Mouse (Mus musculus) CH12.LX (cell line): ENCODE data around the gene Ttc4. TPM values are rescaled to one million over a fixed set of nuclear protein-coding genes. Genes with fewer than 3 reads are reported as not detected.

Source experiments
- DNase-seq: peaks from one replicate; pipeline ENCODE4 v3.0.0-alpha.2; 2013; ENCODE audit errors: extremely low read depth
- H3K27ac ChIP-seq: 2 replicates; pipeline ENCODE4 v1.5.1; 2012; ENCODE audit warnings: low read depth, mild to moderate bottlenecking, control low read depth, moderate library complexity; ENCODE audit not compliant: insufficient read depth
- H3K27me3 ChIP-seq: replicated peaks from 2 replicates; pipeline ENCODE3; 2012; ENCODE audit warnings: inconsistent platforms
- H3K36me3 ChIP-seq, 2 experiments: replicated peaks in 1 of 2; 2 replicates each; pipeline versions ENCODE3 to v1.6.1; 2012; ENCODE audit warnings: inconsistent platforms in 1 of 2, low read length in 1 of 2, mild to moderate bottlenecking in 1 of 2, mixed read lengths in 1 of 2, moderate library complexity in 1 of 2; ENCODE audit not compliant: control insufficient read depth in 1 of 2, insufficient read depth in 1 of 2
- H3K4me1 ChIP-seq, 2 experiments: 2 replicates each; pipeline ENCODE4 v1.6.1; 2012; ENCODE audit warnings: inconsistent platforms in 1 of 2, moderate library complexity in 1 of 2; ENCODE audit not compliant: insufficient read depth in 2 of 2, control insufficient read depth in 1 of 2
- H3K4me2 ChIP-seq: 2 replicates; pipeline ENCODE4 v1.6.1; 2012; ENCODE audit warnings: low read depth, mild to moderate bottlenecking, control low read depth; ENCODE audit not compliant: poor library complexity, insufficient read depth, severe bottlenecking
- H3K4me3 ChIP-seq, 3 experiments: fragments of 150-350 bp in 1 of 3; sonication (generic) in 1 of 3; replicated peaks in 1 of 3; 2 replicates each; pipeline versions ENCODE3 to v1.5.1; 2011 to 2012; ENCODE audit warnings: low read depth in 2 of 3, low read length in 2 of 3, mild to moderate bottlenecking in 2 of 3, moderate library complexity in 2 of 3, control low read depth in 1 of 3, improper control_type of control experiment in 1 of 3, inconsistent platforms in 1 of 3, mixed read lengths in 1 of 3; ENCODE audit not compliant: poor library complexity in 1 of 3
- H3K79me2 ChIP-seq: replicated peaks from 2 replicates; pipeline ENCODE4 v1.6.1; 2012; ENCODE audit warnings: mild to moderate bottlenecking, moderate library complexity; ENCODE audit not compliant: control insufficient read depth, poor library complexity, insufficient read depth, severe bottlenecking; ENCODE audit errors: extremely low read depth
- H3K9ac ChIP-seq: 2 replicates; pipeline ENCODE4 v1.6.1; 2012; ENCODE audit warnings: low read depth, mild to moderate bottlenecking, control low read depth, moderate library complexity; ENCODE audit not compliant: insufficient read depth
- H3K9me3 ChIP-seq: replicated peaks from 2 replicates; pipeline ENCODE3; 2012; ENCODE audit warnings: low read length, inconsistent platforms, mixed read lengths
- BHLHE40 ChIP-seq: IDR thresholded peaks from 2 replicates; pipeline ENCODE4 v1.6.1; 2011; ENCODE audit warnings: mild to moderate bottlenecking, low read depth, low read length, improper control_type of control experiment
- CHD2 ChIP-seq: IDR thresholded peaks from 2 replicates; pipeline ENCODE4 v1.6.1; 2011; ENCODE audit warnings: low read length, improper control_type of control experiment
- E2F4 ChIP-seq: IDR thresholded peaks from 2 replicates; pipeline ENCODE4 v1.6.1; 2011; ENCODE audit warnings: low read depth, low read length, improper control_type of control experiment; ENCODE audit not compliant: insufficient replicate concordance
- ELF1 ChIP-seq: IDR thresholded peaks from 2 replicates; pipeline ENCODE4 v1.6.1; 2014; ENCODE audit warnings: low read depth, mild to moderate bottlenecking, inconsistent platforms, low read length, improper control_type of control experiment
- EP300 ChIP-seq: IDR thresholded peaks from 2 replicates; pipeline ENCODE4 v1.6.1; 2011; ENCODE audit warnings: low read length, improper control_type of control experiment
- ETS1 ChIP-seq: conservative IDR thresholded peaks from 2 replicates; pipeline ENCODE4 v1.6.1; 2012; ENCODE audit warnings: low read depth, mild to moderate bottlenecking, inconsistent platforms, low read length, improper control_type of control experiment, moderate library complexity
- GABPA ChIP-seq: IDR thresholded peaks from 2 replicates; pipeline ENCODE4 v1.6.1; 2012; ENCODE audit warnings: low read depth, low read length, improper control_type of control experiment, inconsistent platforms; ENCODE audit not compliant: insufficient replicate concordance
- HCFC1 ChIP-seq: IDR thresholded peaks from 2 replicates; pipeline ENCODE4 v1.6.1; 2012; ENCODE audit warnings: low read depth, mild to moderate bottlenecking, inconsistent platforms, low read length, improper control_type of control experiment
- JUN ChIP-seq: IDR thresholded peaks from 2 replicates; pipeline ENCODE4 v1.6.1; 2011; ENCODE audit warnings: low read depth, mild to moderate bottlenecking, low read length, improper control_type of control experiment, moderate library complexity; ENCODE audit not compliant: insufficient read depth
- JUND ChIP-seq: conservative IDR thresholded peaks from 2 replicates; pipeline ENCODE4 v1.6.1; 2011; ENCODE audit warnings: low read depth, low read length, improper control_type of control experiment
- KAT2A ChIP-seq: IDR thresholded peaks from 2 replicates; pipeline ENCODE4 v1.6.1; 2012; ENCODE audit warnings: low read length, improper control_type of control experiment, inconsistent platforms; ENCODE audit not compliant: insufficient replicate concordance
- MAFK ChIP-seq: IDR thresholded peaks from 2 replicates; pipeline ENCODE4 v1.6.1; 2011; ENCODE audit warnings: low read length, improper control_type of control experiment; ENCODE audit not compliant: insufficient replicate concordance
- MAX ChIP-seq: IDR thresholded peaks from 2 replicates; pipeline ENCODE4 v1.6.1; 2011; ENCODE audit warnings: low read length, improper control_type of control experiment
- MAZ ChIP-seq: IDR thresholded peaks from 2 replicates; pipeline ENCODE4 v1.6.1; 2012; ENCODE audit warnings: low read depth, mild to moderate bottlenecking, inconsistent platforms, low read length, improper control_type of control experiment, moderate library complexity
- MXI1 ChIP-seq: IDR thresholded peaks from 2 replicates; pipeline ENCODE4 v1.6.1; 2011; ENCODE audit warnings: mild to moderate bottlenecking, low read depth, low read length, improper control_type of control experiment
- MYC ChIP-seq: IDR thresholded peaks from 2 replicates; pipeline ENCODE4 v1.6.1; 2011; ENCODE audit warnings: low read depth, mild to moderate bottlenecking, improper control_type of control experiment, low read length
- NELFE ChIP-seq: IDR thresholded peaks from 2 replicates; pipeline ENCODE4 v1.6.1; 2011; ENCODE audit warnings: low read depth, low read length, improper control_type of control experiment
- NRF1 ChIP-seq: IDR thresholded peaks from 2 replicates; pipeline ENCODE4 v1.6.1; 2014; ENCODE audit warnings: low read depth, mild to moderate bottlenecking, inconsistent platforms, low read length, improper control_type of control experiment, moderate library complexity
- PAX5 ChIP-seq: IDR thresholded peaks from 2 replicates; pipeline ENCODE4 v1.6.1; 2012; ENCODE audit warnings: low read length, inconsistent platforms, mixed read lengths
- POLR2A ChIP-seq: IDR thresholded peaks from 2 replicates; pipeline ENCODE4 v1.6.1; 2011; ENCODE audit warnings: low read depth, mild to moderate bottlenecking, improper control_type of control experiment, low read length
- POLR2AphosphoS2 ChIP-seq: IDR thresholded peaks from 2 replicates; pipeline ENCODE4 v1.6.1; 2011; ENCODE audit warnings: low read depth, low read length, improper control_type of control experiment
- RAD21 ChIP-seq: IDR thresholded peaks from 2 replicates; pipeline ENCODE4 v1.6.1; 2011; ENCODE audit warnings: low read depth, mild to moderate bottlenecking, low read length, improper control_type of control experiment, moderate library complexity
- RCOR1 ChIP-seq: conservative IDR thresholded peaks from 2 replicates; pipeline ENCODE4 v1.6.1; 2012; ENCODE audit warnings: low read depth, mild to moderate bottlenecking, inconsistent platforms, low read length, improper control_type of control experiment
- SIN3A ChIP-seq: IDR thresholded peaks from 2 replicates; pipeline ENCODE4 v1.6.1; 2012; ENCODE audit warnings: low read length, improper control_type of control experiment, inconsistent platforms
- SMC3 ChIP-seq: IDR thresholded peaks from 2 replicates; pipeline ENCODE4 v1.6.1; 2011; ENCODE audit warnings: low read depth, low read length, improper control_type of control experiment
- TBP ChIP-seq: conservative IDR thresholded peaks from 2 replicates; pipeline ENCODE4 v1.6.1; 2011; ENCODE audit warnings: low read depth, low read length, improper control_type of control experiment
- TCF12 ChIP-seq: IDR thresholded peaks from 2 replicates; pipeline ENCODE4 v1.6.1; 2014; ENCODE audit warnings: low read depth, mild to moderate bottlenecking, inconsistent platforms, low read length, improper control_type of control experiment
- UBTF ChIP-seq: IDR thresholded peaks from 2 replicates; pipeline ENCODE4 v1.6.1; 2012; ENCODE audit warnings: low read depth, mild to moderate bottlenecking, inconsistent platforms, low read length, improper control_type of control experiment, moderate library complexity
- USF1 ChIP-seq: IDR thresholded peaks from 2 replicates; pipeline ENCODE4 v1.6.1; 2014; ENCODE audit warnings: low read depth, mild to moderate bottlenecking, inconsistent platforms, low read length, improper control_type of control experiment
- ZMIZ1 ChIP-seq: IDR thresholded peaks from 2 replicates; pipeline ENCODE4 v1.6.1; 2012; ENCODE audit warnings: low read depth, mild to moderate bottlenecking, inconsistent platforms, low read length, improper control_type of control experiment
- ZNF384 ChIP-seq: IDR thresholded peaks from 2 replicates; pipeline ENCODE4 v1.6.1; 2012; ENCODE audit warnings: low read depth, low read length, improper control_type of control experiment, inconsistent platforms
- dilution Hi-C: fragments of 300-500 bp; cut with MboI; formaldehyde crosslinking; loops from 2 replicates; pipeline ENCODE4 v1.14.3; 2020; ENCODE audit warnings: low sequenced_read_pairs; ENCODE audit not compliant: extremely low pct_unique_long_range_greater_than_20kb, extremely low pct_ligation_motif_present
- in situ Hi-C: fragments of 300-500 bp; cut with MboI; formaldehyde crosslinking; loops from 3 replicates; pipeline ENCODE4 v1.14.3; 2019; ENCODE audit warnings: low sequenced_read_pairs, low pct_ligation_motif_present, low pct_unique_long_range_greater_than_20kb, mixed read lengths
- polyA plus RNA-seq: library from polyadenylated mRNA; unstranded; fragments of >175 nt; gene quantifications from 2 replicates; pipeline ENCODE4 v1.2.1, GENCODE M21; 2012; ENCODE audit warnings: low read depth; ENCODE audit not compliant: insufficient read length
- total RNA-seq, 2 experiments: library from RNA; depleted of rRNA; stranded (reverse); fragments of 300-350 nt in 1 of 2; fragments of >200 nt in 1 of 2; gene quantifications; 2 replicates each; pipeline ENCODE4 v1.2.3; 2012 to 2014

Gene Ttc4
- total and polyA plus RNA-seq, 3 experiments = 47.8 to 61.8 (median 50.2) TPM

DNA sequence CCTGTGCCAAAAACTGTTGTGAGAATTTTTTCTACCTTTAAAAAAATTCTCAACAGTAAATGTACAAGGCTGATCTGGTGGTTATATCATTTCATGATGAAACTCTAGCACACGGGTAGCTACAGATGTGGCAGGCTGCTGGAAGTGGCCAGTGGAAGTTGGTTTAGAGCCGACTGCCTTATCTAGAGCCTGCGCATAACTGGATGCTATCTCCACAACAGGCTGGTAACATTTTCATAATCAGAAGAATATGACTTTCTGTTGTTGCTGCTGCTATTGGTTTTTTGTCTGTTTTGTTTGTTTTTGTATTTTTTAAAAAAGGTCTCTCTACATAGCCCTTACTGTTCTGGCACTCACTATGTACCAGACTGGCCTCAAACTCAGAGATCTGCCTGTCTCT lies 26.2 kb downstream of the Ttc4 start:
- Histone ChIP-seq H3K9me3 (no peaks in the 10 kb centered on the region), H3K27me3 (no peaks in the 10 kb centered on the region), H3K4me2 (no peak overlapping the region), H3K9ac (no peak overlapping the region), H3K4me1 (peaks cover 3 to 24% of the 10 kb centered on the region in 2 experiments), H3K27ac (no peak overlapping the region), H3K4me3 (no peak overlapping the region), H3K36me3 (peaks cover 29 to 51% of the 10 kb centered on the region in 2 experiments), H3K79me2 (peaks cover 9% of the 10 kb centered on the region)
- no peak for DNase-seq
- dilution Hi-C loops = no loop called here
- in situ Hi-C loops = no loop called here
- TF ChIP-seq MAFK (no peak), ZMIZ1 (no peak), POLR2A (no peak), PAX5 (no peak), JUN (no peak), MAZ (no peak), EP300 (no peak), RAD21 (no peak), E2F4 (no peak), CHD2 (no peak), SMC3 (no peak), ZNF384 (no peak), JUND (no peak), UBTF (no peak), GABPA (no peak), TCF12 (no peak), SIN3A (no peak), POLR2AphosphoS2 (no peak), USF1 (no peak)

- H3K27ac ChIP-seq = peak within 1 kb of the TSS; percentile 27
- peak; percentile 98 for DNase-seq
- TF ChIP-seq RCOR1 (no peak), CHD2 (no peak), MYC (0 out of 2 replicates have a peak, but pooled peaks have one; percentile 25), SIN3A (peak; percentile 73), POLR2A (peak; percentile 95), ELF1 (peak; percentile 92), USF1 (no peak), MXI1 (peak; percentile 50; the same call in 1 of the 2 replicates), MAX (peak; percentile 10; the same call in 1 of the 2 replicates), NRF1 (peak; percentile 92), TCF12 (peak; percentile 83; the same call in 1 of the 2 replicates), POLR2AphosphoS2 (peak; percentile 80; the same call in 1 of the 2 replicates), HCFC1 (peak; percentile 89), TBP (peak; percentile 77), KAT2A (peak; percentile 81), E2F4 (peak; percentile 98), ZMIZ1 (0 out of 2 replicates have a peak, but pooled peaks have one; percentile 27), NELFE (peak; percentile 76), JUN (no peak), EP300 (no peak), BHLHE40 (peak; percentile 65), ETS1 (0 out of 2 replicates have a peak, but pooled peaks have one; percentile 26)
Measured at GRCm38 (mm10) chr4:106650833-106651527, 27.8 kb downstream of the Ttc4 start, which contains the start of gene Pars2. Gene Pars2 (plus strand): TSS chr4:106651069.

More at GRCm38 (mm10) chr4:106650833-106651527, 27.8 kb downstream of the Ttc4 start, which contains the start of gene Pars2:
- in situ Hi-C loops (no loop called here), dilution Hi-C loops (no loop called here)
- Histone ChIP-seq H3K4me1 (peaks cover 6 to 36% of the 10 kb centered on the region in 2 experiments), H3K27me3 (no peaks in the 10 kb centered on the region), H3K36me3 (peaks cover 25 to 35% of the 10 kb centered on the region in 2 experiments), H3K9me3 (no peaks in the 10 kb centered on the region), H3K79me2 (peaks cover 9% of the 10 kb centered on the region), H3K4me3 (peak within 1 kb of the TSS; percentile 76 to 86 (median 77)), H3K4me2 (peak within 1 kb of the TSS; percentile 64), H3K9ac (peak within 1 kb of the TSS; percentile 81)
